Mouse (Mus musculus): ENCODE measurements around the gene Ggt6. TPM values are rescaled to one million over a fixed set of nuclear protein-coding genes. Genes with fewer than 3 reads are reported as not detected.

Gene Ggt6
- total and polyA plus RNA-seq, 3 experiments = 0.04 TPM; not detected in 2

GRCm38 (mm10) chr11:72453105-72453953 is 18.0 kb downstream of the Ggt6 start:
- no peak overlapping the region for H3K27ac ChIP-seq (ENCODE audit: control insufficient read depth, low read depth, low read length)
- no peak overlapping the region for H3K4me3 ChIP-seq (ENCODE audit: control insufficient read depth in 1 of 2, insufficient read depth in 1 of 2, low read depth in 2 of 2, low read length in 2 of 2)
- no peaks in the 10 kb centered on the region for H3K27me3 ChIP-seq (ENCODE audit: control insufficient read depth in 1 of 2, insufficient read depth in 2 of 2, low read length in 2 of 2)
- peaks cover 1 to 5% of the 10 kb centered on the region in 2 experiments for H3K36me3 ChIP-seq (ENCODE audit: control insufficient read depth in 1 of 2, insufficient read depth in 2 of 2, low read length in 2 of 2)
- no peak for TF ChIP-seq EP300 (IDR thresholded peaks at IDR 0.05; ENCODE audit: low read depth in 1 of 2, low read length in 2 of 2)
- peak; percentile 68; the same call in 1 of the 2 replicates for TF ChIP-seq ZMIZ1 (IDR thresholded peaks at IDR 0.05; ENCODE audit: low read depth, low read length)
- no peak for DNase-seq (ENCODE audit: low read depth, low spot score)
- no peaks in the 10 kb centered on the region for H3K79me2 ChIP-seq (ENCODE audit: control insufficient read depth, insufficient read depth, low read length, poor library complexity)
- no peaks in the 10 kb centered on the region for H3K9me3 ChIP-seq (replicated peaks; ENCODE audit: insufficient read depth, low read length)
- peaks cover 4 to 7% of the 10 kb centered on the region in 2 experiments for H3K4me1 ChIP-seq (ENCODE audit: control insufficient read depth in 1 of 2, insufficient read depth in 2 of 2, low read length in 2 of 2)
- H3K9ac ChIP-seq (ENCODE audit: control insufficient read depth, low read depth, low read length, poor library complexity, severe bottlenecking) = no peak overlapping the region

GRCm38 (mm10) chr11:72455694-72456093 is 20.4 kb downstream of the Ggt6 start:
- Histone ChIP-seq H3K4me1 (ENCODE audit: control insufficient read depth in 1 of 2, insufficient read depth in 2 of 2, low read length in 2 of 2) (peaks cover 9 to 14% of the 10 kb centered on the region in 2 experiments), H3K27me3 (ENCODE audit: control insufficient read depth in 1 of 2, insufficient read depth in 2 of 2, low read length in 2 of 2) (no peaks in the 10 kb centered on the region), H3K4me3 (ENCODE audit: control insufficient read depth in 1 of 2, insufficient read depth in 1 of 2, low read depth in 2 of 2, low read length in 2 of 2) (no peak overlapping the region), H3K36me3 (ENCODE audit: control insufficient read depth in 1 of 2, insufficient read depth in 2 of 2, low read length in 2 of 2) (peaks cover 0 to 10% of the 10 kb centered on the region in 2 experiments; a peak in 2 of 4 replicates), H3K27ac (ENCODE audit: control insufficient read depth, low read depth, low read length) (no peak overlapping the region), H3K9ac (ENCODE audit: control insufficient read depth, low read depth, low read length, poor library complexity, severe bottlenecking) (no peak overlapping the region), H3K9me3 (replicated peaks; ENCODE audit: insufficient read depth, low read length) (no peaks in the 10 kb centered on the region), H3K79me2 (ENCODE audit: control insufficient read depth, insufficient read depth, low read length, poor library complexity) (no peaks in the 10 kb centered on the region)
- no peak for DNase-seq (ENCODE audit: low read depth, low spot score)
- TF ChIP-seq MYB (IDR thresholded peaks at IDR 0.05; ENCODE audit: low read depth, low read length) (no peak), USF1 (IDR thresholded peaks at IDR 0.05; ENCODE audit: low read depth, low read length) (no peak), TAL1 (IDR thresholded peaks at IDR 0.05; ENCODE audit: low read length) (no peak), ZKSCAN1 (IDR thresholded peaks at IDR 0.05; ENCODE audit: low read depth, low read length) (no peak), MAX (IDR thresholded peaks at IDR 0.05; ENCODE audit: low read length) (no peak), ZC3H11A (IDR thresholded peaks at IDR 0.05; ENCODE audit: low read depth, low read length) (no peak), JUND (IDR thresholded peaks at IDR 0.05; ENCODE audit: low read depth, low read length) (no peak), GABPA (IDR thresholded peaks at IDR 0.05; ENCODE audit: low read depth, low read length) (no peak), CTCF (IDR thresholded peaks at IDR 0.05 in 2 of 3, conservative IDR thresholded peaks at IDR 0.05 in 1 of 3; ENCODE audit: control insufficient read depth in 1 of 3, insufficient read depth in 1 of 3, low read depth in 2 of 3, low read length in 3 of 3, poor library complexity in 1 of 3, severe bottlenecking in 1 of 3) (no peak), ELF1 (IDR thresholded peaks at IDR 0.05; ENCODE audit: low read depth, low read length) (no peak), HCFC1 (IDR thresholded peaks at IDR 0.05; ENCODE audit: low read depth, low read length) (no peak), ETS1 (IDR thresholded peaks at IDR 0.05; ENCODE audit: low read depth, low read length) (no peak), POLR2AphosphoS2 (IDR thresholded peaks at IDR 0.05; ENCODE audit: low read length) (no peak), SMC3 (IDR thresholded peaks at IDR 0.05; ENCODE audit: low read depth, low read length) (no peak), ZNF384 (IDR thresholded peaks at IDR 0.05; ENCODE audit: low read depth, low read length) (no peak), CHD1 (IDR thresholded peaks at IDR 0.05; ENCODE audit: low read depth, low read length) (no peak), RAD21 (IDR thresholded peaks at IDR 0.05; ENCODE audit: low read depth, low read length) (no peak), BHLHE40 (IDR thresholded peaks at IDR 0.05; ENCODE audit: borderline replicate concordance, low read depth, low read length) (no peak)

Data from MEL (cell line).